7 mouse cellular contexts compared by ENCODE assay signal in genomic region chr9:99434892-99435618, GRCm38 (mm10). TPM values are rescaled to one million over a fixed set of nuclear protein-coding genes. Genes with fewer than 3 reads are reported as not detected.
DNase-seq lines count a peak whose midpoint lies in the region; ATAC-seq lines count a peak whose summit lies in the region.

No protein-coding gene starts in this region.

- peak overlapping the region; percentile 91 for H3K9ac ChIP-seq in embryonic facial prominence, embryonic 11.5 days (replicated peaks; ENCODE audit: low read length)
- peak overlapping the region; percentile 91 for H3K9ac ChIP-seq in hindbrain, embryonic 14.5 days
- no peak overlapping the region for H3K9ac ChIP-seq in liver, embryonic 16.5 days (ENCODE audit: low read depth, low read length)
- peak overlapping the region; percentile 90 for H3K9ac ChIP-seq in stomach, embryonic 16.5 days (ENCODE audit: low read length)

- H3K4me1 ChIP-seq in embryonic facial prominence, embryonic 11.5 days (ENCODE audit: control insufficient read depth, insufficient read depth, low read length): peaks cover 6% of the 10 kb centered on the region
- peaks cover 27% of the 10 kb centered on the region for H3K4me1 ChIP-seq in hindbrain, embryonic 14.5 days (replicated peaks; ENCODE audit: control insufficient read depth, insufficient read depth, low read length)
- H3K4me1 ChIP-seq in liver, embryonic 16.5 days (ENCODE audit: control insufficient read depth, low read depth, low read length): no peaks in the 10 kb centered on the region; the same call in 1 of the 2 replicates
- 0 out of 2 replicates have a peak, but pooled peaks cover 5% of the 10 kb centered on the region for H3K4me1 ChIP-seq in stomach, embryonic 16.5 days (ENCODE audit: control insufficient read depth, insufficient read depth, low read length)

- no peak overlapping the region; the same call in 1 of the 2 replicates for H3K27ac ChIP-seq in embryonic facial prominence, embryonic 11.5 days (replicated peaks; ENCODE audit: low read depth, low read length)
- peak overlapping the region; percentile 87 for H3K27ac ChIP-seq in hindbrain, embryonic 14.5 days
- no peak overlapping the region for H3K27ac ChIP-seq in liver, embryonic 16.5 days (ENCODE audit: low read length)
- peak overlapping the region; percentile 7; the same call in 1 of the 2 replicates for H3K27ac ChIP-seq in stomach, embryonic 16.5 days (ENCODE audit: low read length)

- H3K36me3 ChIP-seq in embryonic facial prominence, embryonic 11.5 days (replicated peaks; ENCODE audit: control insufficient read depth, insufficient read depth, low read depth, low read length): no peaks in the 10 kb centered on the region
- H3K36me3 ChIP-seq in hindbrain, embryonic 14.5 days (replicated peaks; ENCODE audit: control insufficient read depth, insufficient read depth): no peaks in the 10 kb centered on the region
- no peaks in the 10 kb centered on the region for H3K36me3 ChIP-seq in liver, embryonic 16.5 days (ENCODE audit: control insufficient read depth, insufficient read depth)
- H3K36me3 ChIP-seq in stomach, embryonic 16.5 days (ENCODE audit: control insufficient read depth, insufficient read depth, low read length): no peaks in the 10 kb centered on the region

- H3K27me3 ChIP-seq in embryonic facial prominence, embryonic 11.5 days (ENCODE audit: control insufficient read depth, insufficient read depth, low read length): peaks cover 9% of the 10 kb centered on the region
- peaks cover 15% of the 10 kb centered on the region; the same call in 1 of the 2 replicates for H3K27me3 ChIP-seq in hindbrain, embryonic 14.5 days (ENCODE audit: control insufficient read depth, insufficient read depth, low read length)
- H3K27me3 ChIP-seq in liver, embryonic 16.5 days (ENCODE audit: control insufficient read depth, insufficient read depth, low read depth, low read length): peaks cover 36% of the 10 kb centered on the region
- H3K27me3 ChIP-seq in stomach, embryonic 16.5 days (ENCODE audit: control insufficient read depth, insufficient read depth, low read length): peaks cover 8% of the 10 kb centered on the region; the same call in 1 of the 2 replicates

- H3K4me3 ChIP-seq in embryonic facial prominence, embryonic 11.5 days (ENCODE audit: low read depth, low read length): peak overlapping the region; percentile 83
- peak overlapping the region; percentile 80 for H3K4me3 ChIP-seq in hindbrain, embryonic 14.5 days (replicated peaks; ENCODE audit: low read length)
- H3K4me3 ChIP-seq in liver, embryonic 16.5 days (ENCODE audit: low read depth, low read length): no peak overlapping the region; the same call in 1 of the 2 replicates
- H3K4me3 ChIP-seq in stomach, embryonic 16.5 days (replicated peaks; ENCODE audit: low read length): peak overlapping the region; percentile 79

- no peaks in the 10 kb centered on the region for H3K9me3 ChIP-seq in embryonic facial prominence, embryonic 11.5 days (replicated peaks; ENCODE audit: control insufficient read depth, low read length)
- no peaks in the 10 kb centered on the region for H3K9me3 ChIP-seq in hindbrain, embryonic 14.5 days (ENCODE audit: control insufficient read depth, low read length)
- no peaks in the 10 kb centered on the region for H3K9me3 ChIP-seq in liver, embryonic 16.5 days (replicated peaks; ENCODE audit: control insufficient read depth, low read length)
- H3K9me3 ChIP-seq in stomach, embryonic 16.5 days (replicated peaks; ENCODE audit: control insufficient read depth, low read length): no peaks in the 10 kb centered on the region

- H3K4me2 ChIP-seq in embryonic facial prominence, embryonic 11.5 days (ENCODE audit: low read depth, low read length): peak overlapping the region; percentile 91
- H3K4me2 ChIP-seq in hindbrain, embryonic 14.5 days (replicated peaks): peak overlapping the region; percentile 72
- peak overlapping the region; percentile 69 for H3K4me2 ChIP-seq in liver, embryonic 16.5 days (ENCODE audit: low read depth, low read length)
- H3K4me2 ChIP-seq in stomach, embryonic 16.5 days (ENCODE audit: low read depth, low read length): peak overlapping the region; percentile 89

- peak; percentile 46 for ATAC-seq in embryonic facial prominence, embryonic 11.5 days (replicated peaks; ENCODE audit: insufficient number of reproducible peaks, low FRiP score, low TSS enrichment, low read depth)
- peak; percentile 44; the same call in 1 of the 2 replicates for ATAC-seq in hindbrain, embryonic 14.5 days (ENCODE audit: low FRiP score)
- ATAC-seq in liver, embryonic 16.5 days (ENCODE audit: low read depth): no peak
- peak; percentile 28; the same call in 1 of the 2 replicates for ATAC-seq in stomach, embryonic 16.5 days (ENCODE audit: insufficient read depth, low FRiP score)
- no peak for ATAC-seq in megakaryocyte progenitor cell, adult 5-6 weeks (replicated peaks; ENCODE audit: poor library complexity)

- 23% methylated on average over 14 of the region's 14 CpGs for WGBS in embryonic facial prominence, embryonic 11.5 days
- 16% methylated on average over 14 of the region's 14 CpGs for WGBS in hindbrain, embryonic 14.5 days
- 55% methylated on average over 14 of the region's 14 CpGs for WGBS in liver, embryonic 16.5 days (ENCODE audit: insufficient replicate concordance)
- 35% methylated on average over 14 of the region's 14 CpGs for WGBS in stomach, embryonic 16.5 days

- peak; percentile 32 for DNase-seq in ovary, adult 18-20 months (ENCODE audit: low spot score)
- no peak for DNase-seq in ovary, postnatal 10 days (ENCODE audit: low spot score)
- DNase-seq in embryonic facial prominence, embryonic 11.5 days (ENCODE audit: low spot score): peak; percentile 61
- no peak for DNase-seq in hindbrain, embryonic 14.5 days (ENCODE audit: low spot score)

RNA-seq across cellular contexts. Expression of gene Mras, which starts 2.1 kb away (rescaled TPM):
- 11.8 and 14.2 TPM in 2 replicates for polyA plus RNA-seq in embryonic facial prominence, embryonic 11.5 days (2014; fragmentation: Nextera tagmentation; extraction: Ambion mirVana)
- polyA plus RNA-seq in hindbrain, embryonic 14.5 days (2014; fragmentation: Nextera tagmentation; extraction: Ambion mirVana): 55.3 and 62.9 TPM in 2 replicates
- 3.3 and 3.8 TPM in 2 replicates for polyA plus RNA-seq in liver, embryonic 16.5 days (2015; fragmentation: Nextera tagmentation; extraction: Ambion mirVana)
- polyA plus RNA-seq in stomach, embryonic 16.5 days (2015; fragmentation: Nextera tagmentation; extraction: Ambion mirVana): 8.4 and 9.5 TPM in 2 replicates
- total RNA-seq in megakaryocyte progenitor cell, adult 5-6 weeks (2015): 4.7 and 5.1 TPM in 2 replicates
- 4.1 and 5.2 TPM in 2 replicates for total RNA-seq in megakaryocyte progenitor cell, adult 5-6 weeks (2017)

RNA-seq across cellular contexts. Expression of gene Nme9, which starts 16.2 kb away (rescaled TPM):
- polyA plus RNA-seq in embryonic facial prominence, embryonic 11.5 days (2014; fragmentation: Nextera tagmentation; extraction: Ambion mirVana): not detected in 2 replicates
- 0.61 and 1.5 TPM in 2 replicates for polyA plus RNA-seq in hindbrain, embryonic 14.5 days (2014; fragmentation: Nextera tagmentation; extraction: Ambion mirVana)
- polyA plus RNA-seq in liver, embryonic 16.5 days (2015; fragmentation: Nextera tagmentation; extraction: Ambion mirVana): not detected in 2 replicates
- 0.27 and 0.32 TPM in 2 replicates for polyA plus RNA-seq in stomach, embryonic 16.5 days (2015; fragmentation: Nextera tagmentation; extraction: Ambion mirVana)
- not detected in 2 replicates for total RNA-seq in megakaryocyte progenitor cell, adult 5-6 weeks (2015)
- not detected in 2 replicates for total RNA-seq in megakaryocyte progenitor cell, adult 5-6 weeks (2017)

Comparison
In these comparisons a context has a peak if more than half of its experiments do, and no peak if none do; other contexts are left out.
1. DNase-seq: peak in ovary, adult 18-20 months (single experiment) and embryonic facial prominence, embryonic 11.5 days (single experiment); none in ovary, postnatal 10 days (single experiment) and hindbrain, embryonic 14.5 days (single experiment).
2. ATAC-seq: peak in embryonic facial prominence, embryonic 11.5 days (single experiment), hindbrain, embryonic 14.5 days (single experiment) and stomach, embryonic 16.5 days (single experiment); none in liver, embryonic 16.5 days (single experiment) and megakaryocyte progenitor cell, adult 5-6 weeks (single experiment).
3. H3K27ac ChIP-seq: peak in hindbrain, embryonic 14.5 days (single experiment) and stomach, embryonic 16.5 days (single experiment); none in embryonic facial prominence, embryonic 11.5 days (single experiment) and liver, embryonic 16.5 days (single experiment).
4. Peak in every context shown above with its lines, with median percentiles within 50 percentile points of each other: H3K4me2 ChIP-seq.